In genomic region chr4:148060120-148061085, GRCm38 (mm10) we compare ENCODE assay signal across 8 mouse cellular contexts. TPM values are rescaled to one million over a fixed set of nuclear protein-coding genes. Genes with fewer than 3 reads are reported as not detected.
A peak's percentile ranks its signal among the peaks of the same experiment; 100 is the strongest.
DNase-seq lines count a peak whose midpoint lies in the region; ATAC-seq lines count a peak whose summit lies in the region.

No protein-coding gene starts in this region.

- ATAC-seq in hindbrain, embryonic 16.5 days: no peak
- 0 out of 2 replicates have a peak, but pooled peaks have one; percentile 29 for ATAC-seq in forebrain, embryonic 15.5 days (replicated peaks)
- peak; percentile 47; the same call in 1 of the 2 replicates for ATAC-seq in kidney, embryonic 16.5 days (ENCODE audit: low FRiP score, low TSS enrichment)
- peak; percentile 82 for ATAC-seq in megakaryocyte progenitor cell, adult 5-6 weeks (replicated peaks; ENCODE audit: poor library complexity)

- H3K9me3 ChIP-seq in hindbrain, embryonic 10.5 days: no peaks in the 10 kb centered on the region
- no peaks in the 10 kb centered on the region for H3K9me3 ChIP-seq in hindbrain, embryonic 16.5 days (ENCODE audit: control insufficient read depth, low read length)
- H3K9me3 ChIP-seq in forebrain, embryonic 15.5 days: no peaks in the 10 kb centered on the region
- no peaks in the 10 kb centered on the region for H3K9me3 ChIP-seq in kidney, embryonic 16.5 days (ENCODE audit: low read length)

- H3K4me1 ChIP-seq in hindbrain, embryonic 10.5 days (replicated peaks): peaks cover 19% of the 10 kb centered on the region
- no peaks in the 10 kb centered on the region for H3K4me1 ChIP-seq in hindbrain, embryonic 16.5 days (ENCODE audit: control insufficient read depth, insufficient read depth, low read depth, low read length)
- 0 out of 2 replicates have a peak, but pooled peaks cover 4% of the 10 kb centered on the region for H3K4me1 ChIP-seq in forebrain, embryonic 15.5 days
- peaks cover 1% of the 10 kb centered on the region for H3K4me1 ChIP-seq in kidney, embryonic 16.5 days (ENCODE audit: insufficient read depth, low read length)

- DNase-seq in hindbrain, embryonic 10.5 days (ENCODE audit: low spot score): peak; percentile 50
- DNase-seq in ZHBTc4 (ENCODE audit: low read depth, low spot score): peak; percentile 39
- no peak for DNase-seq in MN1 (ENCODE audit: low spot score)
- DNase-seq in yolk sac, embryonic 10.5 days (ENCODE audit: low spot score): no peak

- peaks cover 38% of the 10 kb centered on the region for H3K36me3 ChIP-seq in hindbrain, embryonic 10.5 days
- peaks cover 20% of the 10 kb centered on the region for H3K36me3 ChIP-seq in hindbrain, embryonic 16.5 days (ENCODE audit: control insufficient read depth, insufficient read depth, low read length)
- H3K36me3 ChIP-seq in forebrain, embryonic 15.5 days: peaks cover 25% of the 10 kb centered on the region
- peaks cover 24% of the 10 kb centered on the region for H3K36me3 ChIP-seq in kidney, embryonic 16.5 days (ENCODE audit: insufficient read depth, low read length)

- H3K9ac ChIP-seq in hindbrain, embryonic 16.5 days (ENCODE audit: low read depth, low read length): no peak overlapping the region
- no peak overlapping the region for H3K9ac ChIP-seq in forebrain, embryonic 15.5 days (replicated peaks)
- H3K9ac ChIP-seq in kidney, embryonic 16.5 days (replicated peaks; ENCODE audit: low read length): no peak overlapping the region

- no peak overlapping the region for H3K4me3 ChIP-seq in hindbrain, embryonic 10.5 days
- H3K4me3 ChIP-seq in hindbrain, embryonic 16.5 days (ENCODE audit: low read length): no peak overlapping the region
- H3K4me3 ChIP-seq in forebrain, embryonic 15.5 days: no peak overlapping the region
- no peak overlapping the region for H3K4me3 ChIP-seq in kidney, embryonic 16.5 days (ENCODE audit: low read length)

- WGBS in hindbrain, embryonic 10.5 days: 57% methylated on average over 13 of the region's 13 CpGs
- WGBS in hindbrain, embryonic 16.5 days: 53% methylated on average over 13 of the region's 13 CpGs
- WGBS in forebrain, embryonic 15.5 days: 52% methylated on average over 13 of the region's 13 CpGs
- 45% methylated on average over 13 of the region's 13 CpGs for WGBS in kidney, embryonic 16.5 days

- no peaks in the 10 kb centered on the region for H3K27me3 ChIP-seq in hindbrain, embryonic 10.5 days (ENCODE audit: insufficient read depth, poor library complexity, severe bottlenecking)
- no peaks in the 10 kb centered on the region for H3K27me3 ChIP-seq in hindbrain, embryonic 16.5 days (replicated peaks; ENCODE audit: control insufficient read depth, insufficient read depth, low read length)
- H3K27me3 ChIP-seq in forebrain, embryonic 15.5 days: no peaks in the 10 kb centered on the region
- no peaks in the 10 kb centered on the region for H3K27me3 ChIP-seq in kidney, embryonic 16.5 days (ENCODE audit: insufficient read depth, low read length)

- no peak overlapping the region for H3K4me2 ChIP-seq in hindbrain, embryonic 16.5 days (ENCODE audit: low read length)
- no peak overlapping the region for H3K4me2 ChIP-seq in forebrain, embryonic 15.5 days (replicated peaks)
- no peak overlapping the region for H3K4me2 ChIP-seq in kidney, embryonic 16.5 days (replicated peaks; ENCODE audit: low read depth, low read length)

- H3K27ac ChIP-seq in hindbrain, embryonic 10.5 days: no peak overlapping the region
- no peak overlapping the region for H3K27ac ChIP-seq in hindbrain, embryonic 16.5 days (ENCODE audit: low read depth, low read length)
- H3K27ac ChIP-seq in forebrain, embryonic 15.5 days (replicated peaks): no peak overlapping the region
- no peak overlapping the region for H3K27ac ChIP-seq in kidney, embryonic 16.5 days (ENCODE audit: low read length)

RNA-seq across cellular contexts. Expression of gene Mthfr, which starts 21.5 kb away (rescaled TPM):
- polyA plus RNA-seq in hindbrain, embryonic 10.5 days (2016; fragmentation: Nextera tagmentation; extraction: Ambion mirVana): 28.1 and 30.0 TPM in 2 replicates
- 16.5 and 18.5 TPM in 2 replicates for polyA plus RNA-seq in hindbrain, embryonic 16.5 days (2015; fragmentation: Nextera tagmentation; extraction: Ambion mirVana)
- polyA plus RNA-seq in forebrain, embryonic 15.5 days (2015; fragmentation: Nextera tagmentation; extraction: Ambion mirVana): 16.6 and 17.1 TPM in 2 replicates
- polyA plus RNA-seq in kidney, embryonic 16.5 days (2015; fragmentation: Nextera tagmentation; extraction: Ambion mirVana): 26.5 and 28.1 TPM in 2 replicates
- 5.5 and 6.2 TPM in 2 replicates for total RNA-seq in megakaryocyte progenitor cell, adult 5-6 weeks (2015)
- 4.3 and 7.2 TPM in 2 replicates for total RNA-seq in megakaryocyte progenitor cell, adult 5-6 weeks (2017)

RNA-seq across cellular contexts. Expression of gene Clcn6, which starts 21.8 kb away (rescaled TPM):
- polyA plus RNA-seq in hindbrain, embryonic 10.5 days (2016; fragmentation: Nextera tagmentation; extraction: Ambion mirVana): 13.9 and 17.8 TPM in 2 replicates
- 29.9 and 33.5 TPM in 2 replicates for polyA plus RNA-seq in hindbrain, embryonic 16.5 days (2015; fragmentation: Nextera tagmentation; extraction: Ambion mirVana)
- 30.8 and 33.4 TPM in 2 replicates for polyA plus RNA-seq in forebrain, embryonic 15.5 days (2015; fragmentation: Nextera tagmentation; extraction: Ambion mirVana)
- polyA plus RNA-seq in kidney, embryonic 16.5 days (2015; fragmentation: Nextera tagmentation; extraction: Ambion mirVana): 6.4 and 6.8 TPM in 2 replicates
- total RNA-seq in megakaryocyte progenitor cell, adult 5-6 weeks (2015): 3.3 and 4.1 TPM in 2 replicates
- total RNA-seq in megakaryocyte progenitor cell, adult 5-6 weeks (2017): 1.5 and 6.4 TPM in 2 replicates

RNA-seq across cellular contexts. Expression of gene Agtrap, which starts 27.4 kb away (rescaled TPM):
- 15.6 and 15.7 TPM in 2 replicates for polyA plus RNA-seq in hindbrain, embryonic 10.5 days (2016; fragmentation: Nextera tagmentation; extraction: Ambion mirVana)
- 7.4 and 9.3 TPM in 2 replicates for polyA plus RNA-seq in hindbrain, embryonic 16.5 days (2015; fragmentation: Nextera tagmentation; extraction: Ambion mirVana)
- 4.6 and 5.6 TPM in 2 replicates for polyA plus RNA-seq in forebrain, embryonic 15.5 days (2015; fragmentation: Nextera tagmentation; extraction: Ambion mirVana)
- polyA plus RNA-seq in kidney, embryonic 16.5 days (2015; fragmentation: Nextera tagmentation; extraction: Ambion mirVana): 28.1 and 31.5 TPM in 2 replicates
- 16.3 and 16.5 TPM in 2 replicates for total RNA-seq in megakaryocyte progenitor cell, adult 5-6 weeks (2015)
- total RNA-seq in megakaryocyte progenitor cell, adult 5-6 weeks (2017): 34.5 and 35.9 TPM in 2 replicates

RNA-seq across cellular contexts. Expression of gene Nppa, which starts 59.9 kb away (rescaled TPM):
- polyA plus RNA-seq in hindbrain, embryonic 10.5 days (2016; fragmentation: Nextera tagmentation; extraction: Ambion mirVana): 0.21 TPM in 1 of 2 replicates, not detected in the other
- 1.2 and 1.6 TPM in 2 replicates for polyA plus RNA-seq in hindbrain, embryonic 16.5 days (2015; fragmentation: Nextera tagmentation; extraction: Ambion mirVana)
- polyA plus RNA-seq in forebrain, embryonic 15.5 days (2015; fragmentation: Nextera tagmentation; extraction: Ambion mirVana): 0.76 and 1.6 TPM in 2 replicates
- polyA plus RNA-seq in kidney, embryonic 16.5 days (2015; fragmentation: Nextera tagmentation; extraction: Ambion mirVana): 0.41 and 1.00 TPM in 2 replicates
- not detected in 2 replicates for total RNA-seq in megakaryocyte progenitor cell, adult 5-6 weeks (2015)
- total RNA-seq in megakaryocyte progenitor cell, adult 5-6 weeks (2017): not detected in 2 replicates

Comparison
In these comparisons a context has a peak if more than half of its experiments do, and no peak if none do; other contexts are left out.
1. DNase-seq: peak in hindbrain, embryonic 10.5 days (single experiment) and ZHBTc4 (single experiment); none in MN1 (single experiment) and yolk sac, embryonic 10.5 days (single experiment).